Mouse (Mus musculus) forebrain, embryonic 11.5 days (tissue): Measurements from ENCODE around the gene Lck. TPM values are rescaled to one million over a fixed set of nuclear protein-coding genes. Genes with fewer than 3 reads are reported as not detected.

Experiments
- ATAC-seq: fragments of 200-750 bp; cut with Nextera tagmentation; replicated peaks from 2 replicates; pipeline ENCODE4 v1.8.0; 2017; ENCODE audit warnings: moderate TSS enrichment; ENCODE audit not compliant: low FRiP score
- DNase-seq: peaks from one replicate; pipeline ENCODE4 v3.0.0-alpha.2; 2017; ENCODE audit warnings: low spot score
- H3K27ac ChIP-seq: fragments of 300-500 bp; sonication (generic); 2 replicates; pipeline ENCODE4 v1.5.1; 2014; ENCODE audit warnings: low read depth, low read length
- H3K27me3 ChIP-seq: fragments of 300-500 bp; sonication (generic); 2 replicates; pipeline ENCODE4 v1.6.1; 2014; ENCODE audit warnings: mild to moderate bottlenecking, low read length, mixed read lengths; ENCODE audit not compliant: control insufficient read depth, insufficient read depth
- H3K36me3 ChIP-seq: fragments of 300-500 bp; sonication (generic); 2 replicates; pipeline ENCODE4 v1.6.1; 2014; ENCODE audit warnings: mild to moderate bottlenecking, low read length, moderate library complexity, mixed read lengths; ENCODE audit not compliant: control insufficient read depth, insufficient read depth
- H3K4me1 ChIP-seq: fragments of 300-500 bp; sonication (generic); replicated peaks from 2 replicates; pipeline ENCODE4 v1.6.1; 2014; ENCODE audit warnings: low read length, mixed read lengths; ENCODE audit not compliant: control insufficient read depth, insufficient read depth
- H3K4me2 ChIP-seq: fragments of 300-500 bp; sonication (generic); 2 replicates; pipeline ENCODE4 v1.6.1; 2014; ENCODE audit warnings: low read depth, mild to moderate bottlenecking, low read length, moderate library complexity, mixed read lengths; ENCODE audit not compliant: severe bottlenecking
- H3K4me3 ChIP-seq: fragments of 300-500 bp; sonication (generic); 2 replicates; pipeline ENCODE4 v1.5.1; 2014; ENCODE audit warnings: low read depth, low read length
- H3K9ac ChIP-seq: fragments of 300-500 bp; sonication (generic); 2 replicates; pipeline ENCODE4 v1.6.1; 2014; ENCODE audit warnings: low read length
- H3K9me3 ChIP-seq: fragments of 300-500 bp; sonication (generic); 2 replicates; pipeline ENCODE4 v1.6.1; 2016; ENCODE audit warnings: low read length, mixed read lengths; ENCODE audit not compliant: control insufficient read depth
- WGBS: fragments of 180-500 bp; shearing (Covaris S2); extraction: QIAGEN DNeasy Blood & Tissue Kit; methylation state at CpG from one replicate; pipeline ENCODE4 v1.1.7; 2014; 5-methylcytosine and 5-hydroxymethylcytosine counted together
- polyA plus RNA-seq: library from polyadenylated mRNA; unstranded; fragments of >200 nt; fragmentation: Nextera tagmentation; extraction: Ambion mirVana; gene quantifications from 2 replicates; pipeline ENCODE4 v1.2.1, GENCODE M21; 2014

Gene Lck
- polyA plus RNA-seq, 1 experiment from 2014 or later = 13.8 TPM

- Histone ChIP-seq H3K27ac (no peak within 1 kb of the TSS), H3K36me3 (no peaks in the 10 kb centered on the region; the same call in 1 of the 2 replicates), H3K9ac (peak within 1 kb of the TSS; percentile 90), H3K4me1 (peaks cover 3% of the 10 kb centered on the region; the same call in 1 of the 2 replicates), H3K4me2 (peak within 1 kb of the TSS; percentile 81), H3K27me3 (no peaks in the 10 kb centered on the region), H3K9me3 (no peaks in the 10 kb centered on the region), H3K4me3 (peak within 1 kb of the TSS; percentile 98)
- WGBS = under 1% methylated on average over 74 of the region's 74 CpGs
- peak; percentile 87 for ATAC-seq
- DNase-seq = peak; percentile 89
These were observed 27.1 kb upstream of the Lck start, which contains the start of the genes Eif3i and Tmem234 for GRCm38 (mm10) chr4:129600233-129601158. Gene Eif3i (minus strand): TSS chr4:129600648. Gene Tmem234 (plus strand): TSS chr4:129600668.

- no peak overlapping the region for H3K4me2 ChIP-seq
- 82% methylated on average over 4 of the region's 4 CpGs for WGBS
- no peak for ATAC-seq
- no peak overlapping the region for H3K9ac ChIP-seq
- no peaks in the 10 kb centered on the region; the same call in 1 of the 2 replicates for H3K4me1 ChIP-seq
- H3K36me3 ChIP-seq = peaks cover 11% of the 10 kb centered on the region; the same call in 1 of the 2 replicates
- H3K9me3 ChIP-seq = no peaks in the 10 kb centered on the region
- no peak overlapping the region for H3K27ac ChIP-seq
- H3K27me3 ChIP-seq = no peaks in the 10 kb centered on the region
- DNase-seq = no peak
- H3K4me3 ChIP-seq = no peak overlapping the region
These were observed 15.4 kb upstream of the Lck start for GRCm38 (mm10) chr4:129588865-129589264.

GRCm38 (mm10) chr4:129586943-129587342 is 13.5 kb upstream of the Lck start:
- no peaks in the 10 kb centered on the region for H3K27me3 ChIP-seq
- WGBS = 38% methylated on average over 1 of the region's 1 CpGs
- H3K4me2 ChIP-seq = no peak overlapping the region
- H3K9ac ChIP-seq = no peak overlapping the region
- H3K36me3 ChIP-seq = no peaks in the 10 kb centered on the region; the same call in 1 of the 2 replicates
- no peaks in the 10 kb centered on the region for H3K9me3 ChIP-seq
- DNase-seq (no peak), ATAC-seq (no peak)
- H3K4me3 ChIP-seq = no peak overlapping the region
- H3K4me1 ChIP-seq = no peaks in the 10 kb centered on the region; the same call in 1 of the 2 replicates
- H3K27ac ChIP-seq = no peak overlapping the region

- no peak overlapping the region for H3K27ac ChIP-seq
- WGBS = 79% methylated on average over 9 of the region's 9 CpGs
- no peak for ATAC-seq
- no peak overlapping the region for H3K4me2 ChIP-seq
- H3K36me3 ChIP-seq = no peaks in the 10 kb centered on the region
- no peak for DNase-seq
- H3K9me3 ChIP-seq = no peaks in the 10 kb centered on the region
- no peaks in the 10 kb centered on the region for H3K27me3 ChIP-seq
- 0 out of 2 replicates have a peak overlapping the region, but pooled peaks have one; percentile 41 for H3K4me3 ChIP-seq
- no peaks in the 10 kb centered on the region; the same call in 1 of the 2 replicates for H3K4me1 ChIP-seq
- no peak overlapping the region for H3K9ac ChIP-seq
These were observed 12.3 kb upstream of the Lck start for GRCm38 (mm10) chr4:129585773-129586172.

- DNase-seq = peak; percentile 93
- ATAC-seq = peak; percentile 60
These were observed 11.6 kb upstream of the Lck start for GRCm38 (mm10) chr4:129584884-129585608.

GRCm38 (mm10) chr4:129584370-129584769 is 10.9 kb upstream of the Lck start:
- no peak overlapping the region for H3K27ac ChIP-seq
- peak overlapping the region; percentile 41; the same call in 1 of the 2 replicates for H3K4me3 ChIP-seq
- H3K27me3 ChIP-seq = no peaks in the 10 kb centered on the region
- no peaks in the 10 kb centered on the region for H3K36me3 ChIP-seq
- peak overlapping the region; percentile 69; the same call in 1 of the 2 replicates for H3K4me2 ChIP-seq
- H3K9me3 ChIP-seq = no peaks in the 10 kb centered on the region
- 70% methylated on average over 1 of the region's 1 CpGs for WGBS
- H3K9ac ChIP-seq = peak overlapping the region; percentile 61; the same call in 1 of the 2 replicates
- DNase-seq (no peak), ATAC-seq (no peak)
- H3K4me1 ChIP-seq = no peaks in the 10 kb centered on the region; the same call in 1 of the 2 replicates

More at GRCm38 (mm10) chr4:129584884-129585608, 11.6 kb upstream of the Lck start:
- Histone ChIP-seq H3K9ac (peak overlapping the region; percentile 61), H3K27ac (no peak overlapping the region), H3K4me1 (no peaks in the 10 kb centered on the region; the same call in 1 of the 2 replicates), H3K36me3 (no peaks in the 10 kb centered on the region), H3K4me3 (peak overlapping the region; percentile 41), H3K9me3 (no peaks in the 10 kb centered on the region), H3K27me3 (no peaks in the 10 kb centered on the region), H3K4me2 (peak overlapping the region; percentile 69)
- 3% methylated on average over 36 of the region's 36 CpGs for WGBS

- no peak overlapping the region for H3K4me3 ChIP-seq
- no peak overlapping the region for H3K9ac ChIP-seq
- no peaks in the 10 kb centered on the region; the same call in 1 of the 2 replicates for H3K4me1 ChIP-seq
- no peak overlapping the region for H3K4me2 ChIP-seq
- no peaks in the 10 kb centered on the region for H3K9me3 ChIP-seq
- DNase-seq = no peak
- no peaks in the 10 kb centered on the region for H3K27me3 ChIP-seq
- 88% methylated on average over 1 of the region's 1 CpGs for WGBS
- no peaks in the 10 kb centered on the region for H3K36me3 ChIP-seq
- no peak for ATAC-seq
- no peak overlapping the region for H3K27ac ChIP-seq
These were observed 8.8 kb upstream of the Lck start for GRCm38 (mm10) chr4:129582251-129582650.

GRCm38 (mm10) chr4:129580347-129580746 is 6.9 kb upstream of the Lck start:
- H3K27ac ChIP-seq = no peak overlapping the region
- H3K9ac ChIP-seq = no peak overlapping the region
- no peak for DNase-seq
- no peak overlapping the region for H3K4me3 ChIP-seq
- ATAC-seq = no peak
- no peak overlapping the region for H3K4me2 ChIP-seq
- 75% methylated on average over 7 of the region's 7 CpGs for WGBS
- H3K36me3 ChIP-seq = no peaks in the 10 kb centered on the region
- no peaks in the 10 kb centered on the region; the same call in 1 of the 2 replicates for H3K4me1 ChIP-seq
- H3K27me3 ChIP-seq = no peaks in the 10 kb centered on the region
- H3K9me3 ChIP-seq = no peaks in the 10 kb centered on the region
